Mouse (Mus musculus): ENCODE results near the gene Bola3.

DNA sequence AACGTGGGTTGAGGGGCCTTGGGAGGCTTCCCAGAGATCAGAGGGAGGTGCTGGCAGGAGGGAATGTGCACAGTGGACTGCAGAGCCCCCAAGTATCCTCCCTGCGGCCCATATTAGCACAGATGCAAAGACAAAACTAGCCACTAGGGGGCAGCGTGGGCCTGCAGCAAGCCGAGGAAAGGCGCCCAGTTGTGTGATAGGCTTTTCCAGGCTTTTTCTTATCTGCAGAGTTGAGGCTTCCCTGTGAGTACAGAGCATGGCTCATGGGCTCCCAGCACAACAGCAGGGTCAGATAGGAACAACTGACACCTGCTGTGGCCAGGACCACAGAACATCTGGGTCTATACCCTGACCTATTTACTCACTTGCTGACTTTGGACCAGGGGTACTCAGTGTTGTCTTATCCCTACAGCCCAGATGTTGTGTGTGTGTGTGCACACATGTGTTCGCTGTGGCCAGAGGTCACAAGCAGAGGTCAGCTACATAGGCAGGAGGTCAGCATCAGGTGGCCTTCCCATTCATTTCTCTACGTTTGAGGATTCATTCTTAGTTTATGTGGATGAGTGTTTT, 7.7 kb downstream of the Bola3 start:
- no peak for TF ChIP-seq GATA1 (IDR thresholded peaks at IDR 0.05; ENCODE audit: borderline replicate concordance, low read length)
- no peak for TF ChIP-seq FLI1 (IDR thresholded peaks at IDR 0.05; ENCODE audit: low read length)

Data from megakaryocyte, embryonic 14.5 days (primary cell).